Mouse (Mus musculus) MEL (cell line): ENCODE measurements around the gene Rnd1. TPM values are rescaled to one million over a fixed set of nuclear protein-coding genes. Genes with fewer than 3 reads are reported as not detected.
A peak's percentile ranks its signal among the peaks of the same experiment; 100 is the strongest.

ENCODE experiments used
- DNase-seq: peaks from one replicate; pipeline ENCODE4 v3.0.0; 2011; ENCODE audit warnings: low read depth, low spot score
- H3K27ac ChIP-seq: 2 replicates; pipeline ENCODE4 v1.5.1; 2012; ENCODE audit warnings: low read depth, mild to moderate bottlenecking, control low read depth, low read length, moderate library complexity; ENCODE audit not compliant: control insufficient read depth
- H3K27me3 ChIP-seq, 2 experiments: fragments of 150-350 bp in 1 of 2; sonication (generic) in 1 of 2; 2 replicates each; pipeline ENCODE4 v1.6.1; 2012; ENCODE audit warnings: low read length in 2 of 2, mild to moderate bottlenecking in 2 of 2, improper control_type of control experiment in 1 of 2, moderate library complexity in 1 of 2; ENCODE audit not compliant: insufficient read depth in 2 of 2, control insufficient read depth in 1 of 2
- H3K36me3 ChIP-seq, 2 experiments: 2 replicates each; pipeline ENCODE4 v1.6.1; 2012 to 2014; ENCODE audit warnings: low read length in 2 of 2, improper control_type of control experiment in 1 of 2, inconsistent platforms in 1 of 2, mild to moderate bottlenecking in 1 of 2; ENCODE audit not compliant: insufficient read depth in 2 of 2, control insufficient read depth in 1 of 2
- H3K4me1 ChIP-seq, 2 experiments: fragments of 150-350 bp in 1 of 2; sonication (generic) in 1 of 2; 2 replicates each; pipeline ENCODE4 v1.6.1; 2012; ENCODE audit warnings: low read length in 2 of 2, improper control_type of control experiment in 1 of 2, mild to moderate bottlenecking in 1 of 2; ENCODE audit not compliant: insufficient read depth in 2 of 2, control insufficient read depth in 1 of 2
- H3K4me3 ChIP-seq, 2 experiments: fragments of 150-350 bp in 1 of 2; sonication (generic) in 1 of 2; 2 replicates each; pipeline ENCODE4 v1.5.1; 2012; ENCODE audit warnings: low read depth in 2 of 2, low read length in 2 of 2, mild to moderate bottlenecking in 2 of 2, moderate library complexity in 2 of 2, control low read depth in 1 of 2, improper control_type of control experiment in 1 of 2; ENCODE audit not compliant: control insufficient read depth in 1 of 2, insufficient read depth in 1 of 2
- H3K79me2 ChIP-seq: 2 replicates; pipeline ENCODE4 v1.6.1; 2012; ENCODE audit warnings: mild to moderate bottlenecking, low read length, moderate library complexity; ENCODE audit not compliant: control insufficient read depth, poor library complexity, insufficient read depth
- H3K9ac ChIP-seq: 2 replicates; pipeline ENCODE4 v1.6.1; 2012; ENCODE audit warnings: low read depth, mild to moderate bottlenecking, control low read depth, low read length, moderate library complexity; ENCODE audit not compliant: control insufficient read depth, poor library complexity, severe bottlenecking
- H3K9me3 ChIP-seq: fragments of 150-350 bp; sonication (generic); replicated peaks from 2 replicates; pipeline ENCODE4 v1.6.1; 2012; ENCODE audit warnings: mild to moderate bottlenecking, low read length, improper control_type of control experiment, moderate library complexity; ENCODE audit not compliant: insufficient read depth
- BHLHE40 ChIP-seq: IDR thresholded peaks from 2 replicates; pipeline ENCODE4 v1.6.1; 2012; ENCODE audit warnings: low read depth, mild to moderate bottlenecking, inconsistent platforms, low read length, improper control_type of control experiment, borderline replicate concordance
- CHD2 ChIP-seq: IDR thresholded peaks from 2 replicates; pipeline ENCODE4 v1.6.1; 2011; ENCODE audit warnings: low read length, improper control_type of control experiment
- E2F4 ChIP-seq: IDR thresholded peaks from 2 replicates; pipeline ENCODE4 v1.6.1; 2011; ENCODE audit warnings: low read depth, low read length, improper control_type of control experiment, borderline replicate concordance
- ELF1 ChIP-seq: IDR thresholded peaks from 2 replicates; pipeline ENCODE4 v1.6.1; 2014; ENCODE audit warnings: low read depth, mild to moderate bottlenecking, inconsistent platforms, low read length, improper control_type of control experiment, moderate library complexity
- EP300 ChIP-seq, 2 experiments: IDR thresholded peaks; 2 replicates each; pipeline ENCODE4 v1.6.1; 2011; ENCODE audit warnings: improper control_type of control experiment in 2 of 2, low read length in 2 of 2, low read depth in 1 of 2, mild to moderate bottlenecking in 1 of 2
- ETS1 ChIP-seq: IDR thresholded peaks from 2 replicates; pipeline ENCODE4 v1.6.1; 2012; ENCODE audit warnings: low read depth, mild to moderate bottlenecking, inconsistent platforms, low read length, improper control_type of control experiment, moderate library complexity
- GABPA ChIP-seq: IDR thresholded peaks from 2 replicates; pipeline ENCODE4 v1.6.1; 2012; ENCODE audit warnings: low read depth, mild to moderate bottlenecking, inconsistent platforms, low read length, improper control_type of control experiment, moderate library complexity
- GATA1 ChIP-seq: IDR thresholded peaks from 2 replicates; pipeline ENCODE4 v1.6.1; 2011; ENCODE audit warnings: low read depth, low read length, improper control_type of control experiment
- HCFC1 ChIP-seq: IDR thresholded peaks from 2 replicates; pipeline ENCODE4 v1.6.1; 2012; ENCODE audit warnings: low read depth, mild to moderate bottlenecking, inconsistent platforms, low read length, improper control_type of control experiment, moderate library complexity
- MEF2A ChIP-seq: IDR thresholded peaks from 2 replicates; pipeline ENCODE4 v1.6.1; 2014; ENCODE audit warnings: low read depth, mild to moderate bottlenecking, inconsistent platforms, low read length, improper control_type of control experiment; ENCODE audit not compliant: poor library complexity, insufficient replicate concordance, severe bottlenecking; ENCODE audit errors: extremely low read depth
- MYB ChIP-seq: IDR thresholded peaks from 2 replicates; pipeline ENCODE4 v1.6.1; 2011; ENCODE audit warnings: mild to moderate bottlenecking, low read depth, low read length, improper control_type of control experiment
- MYC ChIP-seq: IDR thresholded peaks from 2 replicates; pipeline ENCODE4 v1.6.1; 2011; ENCODE audit warnings: low read depth, mild to moderate bottlenecking, low read length, improper control_type of control experiment, moderate library complexity
- POLR2AphosphoS2 ChIP-seq: IDR thresholded peaks from 2 replicates; pipeline ENCODE4 v1.6.1; 2011; ENCODE audit warnings: low read length, improper control_type of control experiment
- POLR2AphosphoS5 ChIP-seq: IDR thresholded peaks from 2 replicates; pipeline ENCODE4 v1.6.1; 2012; ENCODE audit warnings: low read depth, borderline replicate concordance, mild to moderate bottlenecking, inconsistent platforms, low read length, moderate library complexity, mixed read lengths
- SIN3A ChIP-seq: IDR thresholded peaks from 2 replicates; pipeline ENCODE4 v1.6.1; 2012; ENCODE audit warnings: low read length, improper control_type of control experiment, inconsistent platforms
- TAL1 ChIP-seq: IDR thresholded peaks from 2 replicates; pipeline ENCODE4 v1.6.1; 2012; ENCODE audit warnings: mild to moderate bottlenecking, inconsistent platforms, low read length, moderate library complexity, mixed read lengths
- TBP ChIP-seq: IDR thresholded peaks from 2 replicates; pipeline ENCODE4 v1.8.0; 2011; ENCODE audit warnings: low read depth, low read length, improper control_type of control experiment
- TCF12 ChIP-seq: IDR thresholded peaks from 2 replicates; pipeline ENCODE4 v1.6.1; 2014; ENCODE audit warnings: low read depth, mild to moderate bottlenecking, inconsistent platforms, low read length, improper control_type of control experiment, moderate library complexity
- USF1 ChIP-seq: IDR thresholded peaks from 2 replicates; pipeline ENCODE4 v1.6.1; 2014; ENCODE audit warnings: low read depth, mild to moderate bottlenecking, inconsistent platforms, low read length, improper control_type of control experiment, moderate library complexity
- USF2 ChIP-seq, 2 experiments: IDR thresholded peaks; 2 replicates each; pipeline ENCODE4 v1.6.1; 2011 to 2012; ENCODE audit warnings: improper control_type of control experiment in 2 of 2, low read length in 2 of 2, borderline replicate concordance in 1 of 2, inconsistent platforms in 1 of 2, low read depth in 1 of 2, mild to moderate bottlenecking in 1 of 2; ENCODE audit not compliant: insufficient read depth in 1 of 2
- ZC3H11A ChIP-seq: IDR thresholded peaks from 2 replicates; pipeline ENCODE4 v1.6.1; 2012; ENCODE audit warnings: low read depth, mild to moderate bottlenecking, inconsistent platforms, low read length, improper control_type of control experiment
- ZNF384 ChIP-seq: IDR thresholded peaks from 2 replicates; pipeline ENCODE4 v1.6.1; 2012; ENCODE audit warnings: low read depth, mild to moderate bottlenecking, inconsistent platforms, low read length, improper control_type of control experiment
- polyA plus RNA-seq, 2 experiments: library from polyadenylated mRNA; stranded (reverse) in 1 of 2; unstranded in 1 of 2; fragments of >175 nt in 1 of 2; fragments of >200 nt in 1 of 2; gene quantifications; 2 replicates each; pipeline versions ENCODE4 v1.2.1 to v1.2.4; 2012; ENCODE audit warnings: low replicate concordance in 2 of 2, low read depth in 1 of 2; ENCODE audit not compliant: insufficient read length in 2 of 2, insufficient read depth in 1 of 2, missing spikeins in 1 of 2
- total RNA-seq: library from RNA; depleted of rRNA; stranded (reverse); fragments of 300-350 nt; gene quantifications from 2 replicates; pipeline ENCODE4 v1.2.3, GENCODE M21; 2012

Gene Rnd1
- total and polyA plus RNA-seq, 3 experiments = 5.5 to 6.0 TPM; not detected in 1

- Histone ChIP-seq H3K4me3 (no peak overlapping the region), H3K79me2 (no peaks in the 10 kb centered on the region), H3K27me3 (no peaks in the 10 kb centered on the region), H3K4me1 (peaks cover 35 to 59% of the 10 kb centered on the region in 2 experiments), H3K9ac (no peak overlapping the region), H3K9me3 (no peaks in the 10 kb centered on the region), H3K36me3 (peaks cover 0 to 46% of the 10 kb centered on the region in 2 experiments; a peak in 2 of 4 replicates), H3K27ac (no peak overlapping the region)
- no peak for DNase-seq
- TF ChIP-seq ETS1 (no peak), EP300 (IDR thresholded peaks at IDR 0.05; ENCODE audit: low read depth in 1 of 2, low read length in 2 of 2) (peak in 1 of 2 experiments; percentile 14; a peak in 1 of 4 replicates), BHLHE40 (peak; percentile 39; the same call in 1 of the 2 replicates), MEF2A (0 out of 2 replicates have a peak, but pooled peaks have one; percentile 42), ZNF384 (peak; percentile 36; the same call in 1 of the 2 replicates)
Measured at GRCm38 (mm10) chr15:98680660-98681059, 3.4 kb upstream of the Rnd1 start.

GRCm38 (mm10) chr15:98677977-98678376 lies 716 bp upstream of the Rnd1 start:
- TF ChIP-seq E2F4 (no peak), ELF1 (no peak), MYB (no peak), TAL1 (no peak), USF2 (IDR thresholded peaks at IDR 0.05; ENCODE audit: borderline replicate concordance in 1 of 2, insufficient read depth in 1 of 2, low read depth in 1 of 2, low read length in 2 of 2) (no peak), POLR2AphosphoS2 (no peak), ETS1 (no peak), ZNF384 (no peak), POLR2AphosphoS5 (no peak), HCFC1 (no peak), TBP (no peak), USF1 (no peak), EP300 (IDR thresholded peaks at IDR 0.05; ENCODE audit: low read depth in 1 of 2, low read length in 2 of 2) (no peak), TCF12 (no peak), ZC3H11A (no peak), CHD2 (no peak), SIN3A (no peak), GATA1 (no peak), MYC (no peak), GABPA (no peak)
- H3K9me3 ChIP-seq = no peaks in the 10 kb centered on the region
- H3K79me2 ChIP-seq = no peaks in the 10 kb centered on the region
- no peaks in the 10 kb centered on the region for H3K27me3 ChIP-seq
- peak overlapping the region; percentile 50 to 76 for H3K4me3 ChIP-seq
- peak overlapping the region; percentile 56 for H3K9ac ChIP-seq
- no peak for DNase-seq
- H3K4me1 ChIP-seq = peaks cover 21 to 41% of the 10 kb centered on the region in 2 experiments
- H3K27ac ChIP-seq = 0 out of 2 replicates have a peak overlapping the region, but pooled peaks have one; percentile 5
- H3K36me3 ChIP-seq = peaks cover 0 to 33% of the 10 kb centered on the region in 2 experiments; a peak in 2 of 4 replicates
